Mouse (Mus musculus) heart, postnatal 0 days (tissue): ENCODE data around the gene Ccm2.

Experiments used
- CTCF ChIP-seq: IDR thresholded peaks from 2 replicates; pipeline ENCODE4 v1.5.1; 2016; ENCODE audit warnings: antibody characterized with exemption, control low read depth, low read depth
- EP300 ChIP-seq: IDR thresholded peaks from 2 replicates; pipeline ENCODE4 v1.6.1; 2016; ENCODE audit warnings: antibody characterized with exemption, low read depth

- peak; percentile 30 for TF ChIP-seq CTCF
- TF ChIP-seq EP300, result no peak
These were observed 40.0 kb downstream of the Ccm2 start for GRCm38 (mm10) chr11:6586660-6587059.
